Mouse (Mus musculus) hindbrain, embryonic 16.5 days (tissue): Measurements from ENCODE around the gene Slc31a1. TPM values are rescaled to one million over a fixed set of nuclear protein-coding genes. Genes with fewer than 3 reads are reported as not detected.

Source experiments
- ATAC-seq: fragments of 200-750 bp; cut with Nextera tagmentation; 2 replicates; pipeline ENCODE4 v1.8.0; 2017; ENCODE audit warnings: moderate TSS enrichment, moderate library complexity
- H3K27ac ChIP-seq: fragments of 300-500 bp; sonication (generic); 2 replicates; pipeline ENCODE4 v1.5.1; 2014; ENCODE audit warnings: low read depth, mild to moderate bottlenecking, control low read depth, low read length, moderate library complexity
- H3K27me3 ChIP-seq: fragments of 300-500 bp; sonication (generic); replicated peaks from 2 replicates; pipeline ENCODE4 v1.6.1; 2014; ENCODE audit warnings: low read length; ENCODE audit not compliant: control insufficient read depth, insufficient read depth
- H3K36me3 ChIP-seq: fragments of 300-500 bp; sonication (generic); 2 replicates; pipeline ENCODE4 v1.6.1; 2014; ENCODE audit warnings: mild to moderate bottlenecking, low read length, moderate library complexity, mixed read lengths; ENCODE audit not compliant: control insufficient read depth, insufficient read depth
- H3K4me1 ChIP-seq: fragments of 300-500 bp; sonication (generic); 2 replicates; pipeline ENCODE4 v1.6.1; 2014; ENCODE audit warnings: low read depth, low read length; ENCODE audit not compliant: control insufficient read depth, insufficient read depth
- H3K4me2 ChIP-seq: fragments of 300-500 bp; sonication (generic); 2 replicates; pipeline ENCODE4 v1.6.1; 2014; ENCODE audit warnings: mild to moderate bottlenecking, low read length, control low read depth, moderate library complexity
- H3K4me3 ChIP-seq: fragments of 300-500 bp; sonication (generic); 2 replicates; pipeline ENCODE4 v1.5.1; 2014; ENCODE audit warnings: mild to moderate bottlenecking, low read length, control low read depth, moderate library complexity
- H3K9ac ChIP-seq: fragments of 300-500 bp; sonication (generic); 2 replicates; pipeline ENCODE4 v1.6.1; 2014; ENCODE audit warnings: low read depth, mild to moderate bottlenecking, control low read depth, low read length, moderate library complexity
- H3K9me3 ChIP-seq: fragments of 300-500 bp; sonication (generic); 2 replicates; pipeline ENCODE4 v1.6.1; 2014; ENCODE audit warnings: mild to moderate bottlenecking, low read length, moderate library complexity; ENCODE audit not compliant: control insufficient read depth
- WGBS: fragments of 180-500 bp; shearing (Covaris S2); extraction: QIAGEN DNeasy Blood & Tissue Kit; methylation state at CpG from one replicate; pipeline ENCODE4 v1.1.7; 2014; 5-methylcytosine and 5-hydroxymethylcytosine counted together
- polyA plus RNA-seq: library from polyadenylated mRNA; unstranded; fragments of >200 nt; fragmentation: Nextera tagmentation; extraction: Ambion mirVana; gene quantifications from 2 replicates; pipeline ENCODE4 v1.2.1, GENCODE M21; 2015

Gene Slc31a1
- polyA plus RNA-seq, 1 experiment from 2014 or later, result 50.0 TPM

- H3K9ac ChIP-seq, result peak overlapping the region; percentile 66
- peak overlapping the region; percentile 75; the same call in 1 of the 2 replicates for H3K27ac ChIP-seq
- H3K4me1 ChIP-seq, result peaks cover 18% of the 10 kb centered on the region
- peak overlapping the region; percentile 73 for H3K4me3 ChIP-seq
- no peaks in the 10 kb centered on the region for H3K9me3 ChIP-seq
- H3K36me3 ChIP-seq, result no peaks in the 10 kb centered on the region
- WGBS, result under 1% methylated on average over 22 of the region's 22 CpGs
- no peak for ATAC-seq
- H3K4me2 ChIP-seq, result peak overlapping the region; percentile 81
- H3K27me3 ChIP-seq, result no peaks in the 10 kb centered on the region
These were observed 403 bp downstream of the Slc31a1 start for GRCm38 (mm10) chr4:62360805-62361455.

GRCm38 (mm10) chr4:62361571-62361970 lies 1.0 kb downstream of the Slc31a1 start:
- 43% methylated on average over 6 of the region's 6 CpGs for WGBS
- no peaks in the 10 kb centered on the region for H3K9me3 ChIP-seq
- H3K27me3 ChIP-seq, result no peaks in the 10 kb centered on the region
- no peak overlapping the region for H3K27ac ChIP-seq
- peak overlapping the region; percentile 81 for H3K4me2 ChIP-seq
- H3K4me3 ChIP-seq, result peak overlapping the region; percentile 73
- no peaks in the 10 kb centered on the region for H3K36me3 ChIP-seq
- H3K4me1 ChIP-seq, result peaks cover 18% of the 10 kb centered on the region
- H3K9ac ChIP-seq, result peak overlapping the region; percentile 66
- ATAC-seq, result no peak

- Histone ChIP-seq H3K9ac (no peak overlapping the region), H3K4me1 (peaks cover 18% of the 10 kb centered on the region), H3K4me3 (peak overlapping the region; percentile 73), H3K27ac (no peak overlapping the region), H3K4me2 (peak overlapping the region; percentile 81), H3K36me3 (no peaks in the 10 kb centered on the region), H3K9me3 (no peaks in the 10 kb centered on the region), H3K27me3 (no peaks in the 10 kb centered on the region)
- no peak for ATAC-seq
- WGBS, result 93% methylated on average over 1 of the region's 1 CpGs
These were observed 1.5 kb downstream of the Slc31a1 start for GRCm38 (mm10) chr4:62361997-62362396.

GRCm38 (mm10) chr4:62362437-62362836 lies 1.9 kb downstream of the Slc31a1 start:
- H3K9me3 ChIP-seq, result no peaks in the 10 kb centered on the region
- H3K4me2 ChIP-seq, result no peak overlapping the region
- H3K4me1 ChIP-seq, result peaks cover 18% of the 10 kb centered on the region
- WGBS, result 84% methylated on average over 2 of the region's 2 CpGs
- H3K27ac ChIP-seq, result no peak overlapping the region
- ATAC-seq, result no peak
- no peak overlapping the region for H3K9ac ChIP-seq
- no peaks in the 10 kb centered on the region for H3K36me3 ChIP-seq
- no peaks in the 10 kb centered on the region for H3K27me3 ChIP-seq
- no peak overlapping the region for H3K4me3 ChIP-seq

- Histone ChIP-seq H3K9me3 (no peaks in the 10 kb centered on the region), H3K9ac (no peak overlapping the region), H3K4me2 (no peak overlapping the region), H3K4me1 (peaks cover 13% of the 10 kb centered on the region), H3K27ac (no peak overlapping the region), H3K27me3 (no peaks in the 10 kb centered on the region), H3K36me3 (no peaks in the 10 kb centered on the region), H3K4me3 (no peak overlapping the region)
- no peak for ATAC-seq
- 93% methylated on average over 8 of the region's 8 CpGs for WGBS
These were observed 3.8 kb downstream of the Slc31a1 start for GRCm38 (mm10) chr4:62364299-62364698.

- H3K27ac ChIP-seq, result no peak overlapping the region
- H3K36me3 ChIP-seq, result no peaks in the 10 kb centered on the region
- H3K4me1 ChIP-seq, result peaks cover 8% of the 10 kb centered on the region
- H3K4me2 ChIP-seq, result no peak overlapping the region
- no peaks in the 10 kb centered on the region for H3K27me3 ChIP-seq
- no peak overlapping the region for H3K9ac ChIP-seq
- no peaks in the 10 kb centered on the region for H3K9me3 ChIP-seq
- H3K4me3 ChIP-seq, result no peak overlapping the region
- 90% methylated on average over 4 of the region's 4 CpGs for WGBS
- no peak for ATAC-seq
These were observed 5.8 kb downstream of the Slc31a1 start for GRCm38 (mm10) chr4:62366291-62366690.

- no peak overlapping the region for H3K4me2 ChIP-seq
- H3K4me3 ChIP-seq, result no peak overlapping the region
- no peak overlapping the region for H3K9ac ChIP-seq
- H3K9me3 ChIP-seq, result no peaks in the 10 kb centered on the region
- no peak for ATAC-seq
- H3K4me1 ChIP-seq, result no peaks in the 10 kb centered on the region
- H3K36me3 ChIP-seq, result no peaks in the 10 kb centered on the region
- no peaks in the 10 kb centered on the region for H3K27me3 ChIP-seq
- WGBS, result 92% methylated on average over 6 of the region's 6 CpGs
- H3K27ac ChIP-seq, result no peak overlapping the region
These were observed 7.1 kb downstream of the Slc31a1 start for GRCm38 (mm10) chr4:62367586-62367985.

GRCm38 (mm10) chr4:62369091-62369490 lies 8.6 kb downstream of the Slc31a1 start:
- Histone ChIP-seq H3K4me3 (no peak overlapping the region), H3K27me3 (no peaks in the 10 kb centered on the region), H3K9me3 (no peaks in the 10 kb centered on the region), H3K4me1 (no peaks in the 10 kb centered on the region), H3K36me3 (no peaks in the 10 kb centered on the region), H3K4me2 (no peak overlapping the region), H3K27ac (no peak overlapping the region), H3K9ac (no peak overlapping the region)
- no peak for ATAC-seq
- 81% methylated on average over 3 of the region's 3 CpGs for WGBS

GRCm38 (mm10) chr4:62372410-62372809 lies 11.9 kb downstream of the Slc31a1 start:
- Histone ChIP-seq H3K36me3 (no peaks in the 10 kb centered on the region), H3K27me3 (no peaks in the 10 kb centered on the region), H3K27ac (no peak overlapping the region), H3K4me1 (no peaks in the 10 kb centered on the region), H3K9ac (no peak overlapping the region), H3K4me3 (no peak overlapping the region), H3K9me3 (no peaks in the 10 kb centered on the region), H3K4me2 (no peak overlapping the region)
- no peak for ATAC-seq
- 33% methylated on average over 1 of the region's 1 CpGs for WGBS
